Mouse (Mus musculus) midbrain, embryonic 14.5 days (tissue): ENCODE results near the gene Kcnn1. TPM values are rescaled to one million over a fixed set of nuclear protein-coding genes. Genes with fewer than 3 reads are reported as not detected.

Experiments used
- ATAC-seq: fragments of 200-750 bp; cut with Nextera tagmentation; 2 replicates; pipeline ENCODE4 v1.8.0; 2017; ENCODE audit warnings: moderate number of reproducible peaks, moderate library complexity; ENCODE audit not compliant: low FRiP score, low TSS enrichment
- DNase-seq: peaks from one replicate; pipeline ENCODE4 v3.0.0-alpha.2; 2015
- H3K27ac ChIP-seq: fragments of 300-500 bp; sonication (generic); replicated peaks from 2 replicates; pipeline ENCODE4 v1.5.1; 2014; ENCODE audit warnings: mild to moderate bottlenecking, low read depth, low read length, moderate library complexity
- H3K27me3 ChIP-seq: fragments of 300-500 bp; sonication (generic); 2 replicates; pipeline ENCODE4 v1.6.1; 2014; ENCODE audit warnings: low read length, control low read depth, mixed read lengths; ENCODE audit not compliant: control insufficient read depth, insufficient read depth
- H3K36me3 ChIP-seq: fragments of 300-500 bp; sonication (generic); 2 replicates; pipeline ENCODE4 v1.6.1; 2014; ENCODE audit warnings: low read length, control low read depth; ENCODE audit not compliant: control insufficient read depth, insufficient read depth
- H3K4me1 ChIP-seq: fragments of 300-500 bp; sonication (generic); 2 replicates; pipeline ENCODE4 v1.6.1; 2014; ENCODE audit warnings: mild to moderate bottlenecking, antibody characterized with exemption, low read length, control low read depth; ENCODE audit not compliant: control insufficient read depth, insufficient read depth
- H3K4me2 ChIP-seq: fragments of 300-500 bp; sonication (generic); 2 replicates; pipeline ENCODE4 v1.6.1; 2014; ENCODE audit warnings: mild to moderate bottlenecking, low read length, moderate library complexity
- H3K4me3 ChIP-seq: fragments of 300-500 bp; sonication (generic); replicated peaks from 2 replicates; pipeline ENCODE4 v1.5.1; 2014; ENCODE audit warnings: low read depth, low read length
- H3K9ac ChIP-seq: fragments of 300-500 bp; sonication (generic); replicated peaks from 2 replicates; pipeline ENCODE4 v1.6.1; 2014; ENCODE audit warnings: mild to moderate bottlenecking, low read length, moderate library complexity
- H3K9me3 ChIP-seq: fragments of 300-500 bp; sonication (generic); 2 replicates; pipeline ENCODE4 v1.6.1; 2016; ENCODE audit warnings: low read length, control low read depth, mixed read lengths; ENCODE audit not compliant: control insufficient read depth
- WGBS: fragments of 180-500 bp; shearing (Covaris S2); extraction: QIAGEN DNeasy Blood & Tissue Kit; methylation state at CpG from one replicate; pipeline ENCODE4 v1.1.7; 2014; 5-methylcytosine and 5-hydroxymethylcytosine counted together
- polyA plus RNA-seq: library from polyadenylated mRNA; unstranded; fragments of >200 nt; fragmentation: Nextera tagmentation; extraction: Ambion mirVana; gene quantifications from 2 replicates; pipeline ENCODE4 v1.2.1, GENCODE M21; 2014

Gene Kcnn1
- polyA plus RNA-seq, 1 experiment from 2014 or later = 16.0 TPM

GRCm38 (mm10) chr8:70866001-70866520 is 3.0 kb upstream of the Kcnn1 start:
- H3K36me3 ChIP-seq = peaks cover 11% of the 10 kb centered on the region
- H3K27ac ChIP-seq = peak overlapping the region; percentile 98
- ATAC-seq (peak; percentile 7; the same call in 1 of the 2 replicates), DNase-seq (no peak)
- no peaks in the 10 kb centered on the region for H3K27me3 ChIP-seq
- H3K9me3 ChIP-seq = no peaks in the 10 kb centered on the region
- H3K4me2 ChIP-seq = peak overlapping the region; percentile 98
- peak overlapping the region; percentile 59 for H3K9ac ChIP-seq
- H3K4me3 ChIP-seq = peak overlapping the region; percentile 64
- 8% methylated on average over 12 of the region's 12 CpGs for WGBS
- peaks cover 47% of the 10 kb centered on the region for H3K4me1 ChIP-seq

GRCm38 (mm10) chr8:70865350-70866000 is 2.4 kb upstream of the Kcnn1 start:
- peak; percentile 88 for ATAC-seq
- peak overlapping the region; percentile 98 for H3K4me2 ChIP-seq
- peak; percentile 100 for DNase-seq
- peak overlapping the region; percentile 98 for H3K27ac ChIP-seq
- H3K4me3 ChIP-seq = peak overlapping the region; percentile 64
- H3K27me3 ChIP-seq = no peaks in the 10 kb centered on the region
- WGBS = under 1% methylated on average over 46 of the region's 46 CpGs
- H3K36me3 ChIP-seq = peaks cover 11% of the 10 kb centered on the region
- peaks cover 47% of the 10 kb centered on the region for H3K4me1 ChIP-seq
- H3K9ac ChIP-seq = peak overlapping the region; percentile 85
- no peaks in the 10 kb centered on the region for H3K9me3 ChIP-seq

- no peak for DNase-seq
- ATAC-seq = peak; percentile 12
- under 1% methylated on average over 24 of the region's 24 CpGs for WGBS
Measured at GRCm38 (mm10) chr8:70864712-70865221, 1.7 kb upstream of the Kcnn1 start.

GRCm38 (mm10) chr8:70863956-70864711 is 1.1 kb upstream of the Kcnn1 start:
- no peak for ATAC-seq
- Histone ChIP-seq H3K9me3 (no peaks in the 10 kb centered on the region), H3K27me3 (no peaks in the 10 kb centered on the region), H3K27ac (peak overlapping the region; percentile 98), H3K9ac (peak overlapping the region; percentile 85), H3K36me3 (peaks cover 11% of the 10 kb centered on the region), H3K4me1 (peaks cover 44% of the 10 kb centered on the region), H3K4me3 (peak overlapping the region; percentile 64), H3K4me2 (peak overlapping the region; percentile 98)
- WGBS = 1% methylated on average over 46 of the region's 46 CpGs
- DNase-seq = peak; percentile 81

More at GRCm38 (mm10) chr8:70864712-70865221, 1.7 kb upstream of the Kcnn1 start:
- Histone ChIP-seq H3K27ac (peak overlapping the region; percentile 98), H3K36me3 (peaks cover 11% of the 10 kb centered on the region), H3K4me2 (peak overlapping the region; percentile 98), H3K9me3 (no peaks in the 10 kb centered on the region), H3K4me1 (peaks cover 47% of the 10 kb centered on the region), H3K27me3 (no peaks in the 10 kb centered on the region), H3K9ac (peak overlapping the region; percentile 85), H3K4me3 (peak overlapping the region; percentile 64)

GRCm38 (mm10) chr8:70857516-70857915 is 5.5 kb downstream of the Kcnn1 start:
- H3K4me2 ChIP-seq = no peak overlapping the region
- H3K27ac ChIP-seq = peak overlapping the region; percentile 55; the same call in 1 of the 2 replicates
- peaks cover 9% of the 10 kb centered on the region; the same call in 1 of the 2 replicates for H3K36me3 ChIP-seq
- 0 out of 2 replicates have a peak overlapping the region, but pooled peaks have one; percentile 23 for H3K9ac ChIP-seq
- H3K4me3 ChIP-seq = no peak overlapping the region
- WGBS = 7% methylated on average over 4 of the region's 4 CpGs
- H3K9me3 ChIP-seq = no peaks in the 10 kb centered on the region
- ATAC-seq (0 out of 2 replicates have a peak, but pooled peaks have one; percentile 19), DNase-seq (peak; percentile 65)
- H3K27me3 ChIP-seq = no peaks in the 10 kb centered on the region
- peaks cover 33% of the 10 kb centered on the region for H3K4me1 ChIP-seq

GRCm38 (mm10) chr8:70856541-70857197 is 6.4 kb downstream of the Kcnn1 start:
- no peak overlapping the region for H3K27ac ChIP-seq
- H3K4me1 ChIP-seq = peaks cover 25% of the 10 kb centered on the region

GRCm38 (mm10) chr8:70856028-70856427 is 7.0 kb downstream of the Kcnn1 start:
- Histone ChIP-seq H3K9me3 (no peaks in the 10 kb centered on the region), H3K27me3 (no peaks in the 10 kb centered on the region), H3K4me2 (peak overlapping the region; percentile 79), H3K4me3 (no peak overlapping the region), H3K36me3 (peaks cover 9% of the 10 kb centered on the region; the same call in 1 of the 2 replicates), H3K9ac (no peak overlapping the region), H3K27ac (no peak overlapping the region), H3K4me1 (peaks cover 23% of the 10 kb centered on the region)
- DNase-seq (no peak), ATAC-seq (no peak)
- 72% methylated on average over 5 of the region's 5 CpGs for WGBS

More at GRCm38 (mm10) chr8:70856541-70857197, 6.4 kb downstream of the Kcnn1 start:
- H3K36me3 ChIP-seq = peaks cover 9% of the 10 kb centered on the region; the same call in 1 of the 2 replicates
- H3K4me3 ChIP-seq = peak overlapping the region; percentile 43
- H3K9me3 ChIP-seq = no peaks in the 10 kb centered on the region
- ATAC-seq (peak; percentile 79), DNase-seq (peak; percentile 83)
- H3K27me3 ChIP-seq = no peaks in the 10 kb centered on the region
- H3K4me2 ChIP-seq = peak overlapping the region; percentile 79
- peak overlapping the region; percentile 59 for H3K9ac ChIP-seq
- WGBS = 8% methylated on average over 33 of the region's 33 CpGs

GRCm38 (mm10) chr8:70853863-70854262 is 9.2 kb downstream of the Kcnn1 start:
- 89% methylated on average over 2 of the region's 2 CpGs for WGBS
- no peak for DNase-seq
- H3K4me1 ChIP-seq = peaks cover 23% of the 10 kb centered on the region
- no peak overlapping the region for H3K27ac ChIP-seq
- H3K27me3 ChIP-seq = no peaks in the 10 kb centered on the region
- H3K9me3 ChIP-seq = no peaks in the 10 kb centered on the region
- no peak overlapping the region for H3K9ac ChIP-seq
- H3K36me3 ChIP-seq = peaks cover 12% of the 10 kb centered on the region
- H3K4me2 ChIP-seq = no peak overlapping the region
- H3K4me3 ChIP-seq = no peak overlapping the region
- no peak for ATAC-seq
